ENCODE assay signal across 8 mouse cellular contexts in genomic region chr13:34162491-34163303, GRCm38 (mm10). TPM values are rescaled to one million over a fixed set of nuclear protein-coding genes. Genes with fewer than 3 reads are reported as not detected.
DNase-seq lines count a peak whose midpoint lies in the region; ATAC-seq lines count a peak whose summit lies in the region.

Psmg4 (plus strand) TSS chr13:34162964.

- H3K27me3 ChIP-seq in intestine, embryonic 14.5 days (replicated peaks; ENCODE audit: control insufficient read depth, insufficient read depth, low read length): no peaks in the 10 kb centered on the region

- DNase-seq in adrenal gland, adult 18-20 months (ENCODE audit: low spot score in 2 of 2): peak; percentile 89 to 91
- DNase-seq in embryo, embryonic 11 days: peak; percentile 96
- DNase-seq in gastrocnemius, postnatal 25 days: peak; percentile 91
- DNase-seq in intestine, embryonic 14.5 days (ENCODE audit: low spot score): peak; percentile 99
- DNase-seq in left cerebral cortex, postnatal 10 days (ENCODE audit: extremely low spot score in 1 of 2, low spot score in 2 of 2): peak; percentile 88 to 95
- peak; percentile 95 for DNase-seq in right cerebral cortex, postnatal 10 days (ENCODE audit: low spot score in 2 of 2)
- DNase-seq in urinary bladder, postnatal 14 days (ENCODE audit: low spot score): peak; percentile 95

- peak within 1 kb of the TSS; percentile 64 for H3K4me2 ChIP-seq in intestine, embryonic 14.5 days (ENCODE audit: low read length)

- H3K36me3 ChIP-seq in intestine, embryonic 14.5 days (ENCODE audit: control insufficient read depth, insufficient read depth, low read length): peaks cover 9% of the 10 kb centered on the region

- peak within 1 kb of the TSS; percentile 74 for H3K9ac ChIP-seq in intestine, embryonic 14.5 days (ENCODE audit: low read length)

- H3K27ac ChIP-seq in intestine, embryonic 14.5 days (ENCODE audit: low read depth): peak within 1 kb of the TSS; percentile 97

- H3K9me3 ChIP-seq in intestine, embryonic 14.5 days (ENCODE audit: control insufficient read depth, low read length): no peaks in the 10 kb centered on the region; the same call in 1 of the 2 replicates

- H3K4me1 ChIP-seq in intestine, embryonic 14.5 days (replicated peaks; ENCODE audit: control insufficient read depth, insufficient read depth, low read length): peaks cover 13% of the 10 kb centered on the region

- H3K4me3 ChIP-seq in intestine, embryonic 14.5 days (ENCODE audit: low read depth, low read length): peak within 1 kb of the TSS; percentile 79

- peak; percentile 95 for ATAC-seq in intestine, embryonic 14.5 days (replicated peaks; ENCODE audit: low FRiP score, low TSS enrichment, low read depth)
- peak; percentile 93 for ATAC-seq in megakaryocyte progenitor cell, adult 5-6 weeks (replicated peaks; ENCODE audit: poor library complexity)

- intact Hi-C loops in left cerebral cortex, postnatal 10 days (cut with DNase I): no loop called here

- 2% methylated on average over 44 of the region's 44 CpGs for WGBS in intestine, embryonic 14.5 days

RNA-seq across cellular contexts. Expression of gene Psmg4, which starts in this region (rescaled TPM):
- 10 to 100 TPM; 30.3 to 35.0 TPM for total RNA-seq in adrenal gland, adult 18-20 months (2021)
- 10 to 100 TPM; 15.9 to 16.2 TPM for total RNA-seq in gastrocnemius, postnatal 25 days (2021)
- 86.8 and 90.8 TPM in 2 replicates for polyA plus RNA-seq in intestine, embryonic 14.5 days (2014; fragmentation: Nextera tagmentation; extraction: Ambion mirVana)
- total RNA-seq in left cerebral cortex, postnatal 10 days (2021): 10 to 100 TPM; 29.5 to 30.0 TPM
- 73.3 and 75.8 TPM in 2 replicates for total RNA-seq in megakaryocyte progenitor cell, adult 5-6 weeks (2015)
- total RNA-seq in megakaryocyte progenitor cell, adult 5-6 weeks (2017): 200 and 229 TPM in 2 replicates

Comparison
In these comparisons a context has a peak if more than half of its experiments do, and no peak if none do; other contexts are left out.
1. Peak in every context shown above with its lines: DNase-seq, ATAC-seq, H3K4me3 ChIP-seq and H3K27ac ChIP-seq.